Comparison of ENCODE assay signal across 31 mouse cellular contexts in genomic region chr15:92177413-92177812, GRCm38 (mm10).
DNase-seq lines count a peak whose midpoint lies in the region; ATAC-seq and TF ChIP-seq lines count a peak whose summit lies in the region.
"Had no signal": no experiment of that assay in that cellular context is flagged by ENCODE, and none has a peak within 500 bp of the region (broad histone marks: within the 10 kb centered on the region; RNA-seq: fewer than 3 reads in every experiment).

No protein-coding gene starts in this region.

- H3K27me3 ChIP-seq in lung, postnatal 0 days (replicated peaks; ENCODE audit: insufficient read depth, low read length), result no peaks in the 10 kb centered on the region
- H3K27me3 ChIP-seq: CH12.LX; forebrain, embryonic 15.5 days; heart, embryonic 12.5 days; hindbrain, embryonic 13.5 days; limb, embryonic 15.5 days; midbrain, embryonic 12.5 days; neural tube, embryonic 13.5 days had no signal

- H3K9me3 ChIP-seq in lung, postnatal 0 days (ENCODE audit: low read length), result no peaks in the 10 kb centered on the region
- H3K9me3 ChIP-seq: forebrain, embryonic 15.5 days; heart, embryonic 12.5 days; hindbrain, embryonic 13.5 days; limb, embryonic 10.5 days; limb, embryonic 15.5 days; midbrain, embryonic 12.5 days; neural tube, embryonic 13.5 days had no signal

- no peaks in the 10 kb centered on the region for H3K4me1 ChIP-seq in lung, postnatal 0 days (ENCODE audit: insufficient read depth, low read depth, low read length)
- H3K4me1 ChIP-seq: forebrain, embryonic 15.5 days; heart, embryonic 12.5 days; hindbrain, embryonic 13.5 days; limb, embryonic 10.5 days; limb, embryonic 15.5 days; midbrain, embryonic 12.5 days had no signal

- H3K27ac ChIP-seq in lung, postnatal 0 days (ENCODE audit: low read length), result no peak overlapping the region
- H3K27ac ChIP-seq: forebrain, embryonic 15.5 days; hindbrain, embryonic 13.5 days; kidney, postnatal 0 days; limb, embryonic 10.5 days; limb, embryonic 15.5 days; liver, embryonic 14.5 days; midbrain, embryonic 12.5 days; neural tube, embryonic 13.5 days; stomach, postnatal 0 days had no signal

- no peak for TF ChIP-seq EP300 in lung, postnatal 0 days (IDR thresholded peaks at IDR 0.05)

- ATAC-seq in lung, postnatal 0 days, result peak; percentile 72
- ATAC-seq: forebrain, embryonic 15.5 days; intestine, embryonic 16.5 days had no signal

- H3K4me3 ChIP-seq in lung, postnatal 0 days (ENCODE audit: low read depth, low read length), result no peak overlapping the region
- H3K4me3 ChIP-seq: forebrain, embryonic 15.5 days; heart, embryonic 12.5 days; hindbrain, embryonic 13.5 days; limb, embryonic 10.5 days; limb, embryonic 15.5 days; midbrain, embryonic 12.5 days; neural tube, embryonic 13.5 days had no signal

- no peak for TF ChIP-seq CTCF in lung, postnatal 0 days (IDR thresholded peaks at IDR 0.05)

- H3K9ac ChIP-seq in lung, postnatal 0 days (replicated peaks; ENCODE audit: low read depth), result no peak overlapping the region
- H3K9ac ChIP-seq: forebrain, embryonic 15.5 days; heart, embryonic 12.5 days; hindbrain, embryonic 13.5 days; limb, embryonic 15.5 days; liver, embryonic 14.5 days; midbrain, embryonic 12.5 days; neural tube, embryonic 13.5 days had no signal

- no peaks in the 10 kb centered on the region for H3K36me3 ChIP-seq in lung, postnatal 0 days (ENCODE audit: insufficient read depth, low read length)
- H3K36me3 ChIP-seq: forebrain, embryonic 15.5 days; heart, embryonic 12.5 days; hindbrain, embryonic 13.5 days; limb, embryonic 10.5 days; limb, embryonic 15.5 days; midbrain, embryonic 12.5 days; neural tube, embryonic 13.5 days had no signal

- DNase-seq in adrenal gland, adult (ENCODE audit: inconsistent age in 2 of 2, low spot score in 1 of 2), result peak; percentile 47 to 61
- DNase-seq in adrenal gland, adult 18-20 months (ENCODE audit: low spot score in 2 of 2), result no peak
- DNase-seq in retina, postnatal 1 day, result peak; percentile 37
- DNase-seq in retina, embryonic 14.5 days (ENCODE audit: low spot score), result no peak
- peak; percentile 35 for DNase-seq in lung, postnatal 0 days (ENCODE audit: low spot score)
- peak; percentile 27 for DNase-seq in mesoderm, embryonic 11.5 days (ENCODE audit: low read depth, low spot score)
- DNase-seq in spleen, adult 12 weeks (ENCODE audit: low spot score), result no peak
- no peak for DNase-seq in layer of hippocampus, postnatal 10 days (ENCODE audit: low spot score in 2 of 2)
- DNase-seq: cerebellum, adult 11 months; cerebellum, adult 9-11 months; gastrocnemius, postnatal 25 days; heart, adult 18-20 months; heart, postnatal 4 days; kidney, adult 8-10 months; kidney, postnatal 4 days; right cerebral cortex, postnatal 25 days; spleen, adult 18-20 months; thymus, adult 18-20 months; thymus, postnatal 25 days had no signal

- H3K4me2 ChIP-seq in lung, postnatal 0 days (replicated peaks; ENCODE audit: low read depth, low read length), result no peak overlapping the region
- H3K4me2 ChIP-seq: forebrain, embryonic 15.5 days; heart, embryonic 12.5 days; hindbrain, embryonic 13.5 days; limb, embryonic 15.5 days; midbrain, embryonic 12.5 days; neural tube, embryonic 13.5 days had no signal

- WGBS in lung, postnatal 0 days, result 53% methylated on average over 9 of the region's 9 CpGs

Comparison
In these comparisons a context has a peak if more than half of its experiments do, and no peak if none do; other contexts are left out.
1. DNase-seq: peak in adrenal gland, adult (2 of 2), retina, postnatal 1 day (single experiment), lung, postnatal 0 days (single experiment) and mesoderm, embryonic 11.5 days (single experiment); none in adrenal gland, adult 18-20 months (0 of 2), retina, embryonic 14.5 days (single experiment), spleen, adult 12 weeks (single experiment) and layer of hippocampus, postnatal 10 days (0 of 2).